Mouse (Mus musculus): ENCODE measurements around the gene Sema4g.

DNA sequence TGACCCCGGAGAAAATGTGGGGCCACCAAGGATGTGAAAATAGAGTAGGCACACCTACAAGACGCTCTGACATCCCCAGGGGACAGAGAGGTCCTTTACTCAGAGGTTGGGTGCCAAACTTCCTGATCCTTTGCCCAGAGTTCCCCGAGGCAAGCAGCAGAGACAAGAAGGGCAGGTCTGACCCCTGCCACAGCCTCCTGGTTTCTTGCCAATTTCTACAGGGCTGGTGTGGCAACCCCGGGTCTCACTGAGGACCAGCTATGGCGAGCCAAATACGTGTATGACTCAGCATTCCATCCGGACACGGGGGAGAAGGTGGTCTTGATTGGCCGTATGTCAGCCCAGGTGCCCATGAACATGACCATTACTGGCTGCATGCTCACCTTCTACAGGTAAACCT lies 60.6 kb downstream of the Sema4g start:
- no peak for TF ChIP-seq CTCF (IDR thresholded peaks at IDR 0.05; ENCODE audit: low read depth)
- no peak for TF ChIP-seq EP300 (IDR thresholded peaks at IDR 0.05; ENCODE audit: low read depth)

Measured in heart, postnatal 0 days (tissue).